Mouse (Mus musculus) megakaryocyte, adult 5-6 weeks (primary cell): ENCODE results near the gene Dnajc2. TPM values are rescaled to one million over a fixed set of nuclear protein-coding genes. Genes with fewer than 3 reads are reported as not detected.

Source experiments
- ATAC-seq: 2 replicates; pipeline ENCODE4 v1.8.0; 2016; ENCODE audit warnings: mild to moderate bottlenecking, inconsistent platforms; ENCODE audit not compliant: poor library complexity, severe bottlenecking
- total RNA-seq, 2 experiments: library from RNA; stranded (forward) in 1 of 2; stranded (reverse) in 1 of 2; fragments of 153-499, 151-499 nt in 1 of 2; fragments of 221-1000, 200-1000 nt in 1 of 2; gene quantifications; 2 replicates each; pipeline versions ENCODE4 v1.2.3 to v1.2.4; 2015 to 2017

Gene Dnajc2
- 51.2 and 64.5 TPM in 2 replicates for total RNA-seq (2015)
- 80.0 and 85.3 TPM in 2 replicates for total RNA-seq (2017)

DNA sequence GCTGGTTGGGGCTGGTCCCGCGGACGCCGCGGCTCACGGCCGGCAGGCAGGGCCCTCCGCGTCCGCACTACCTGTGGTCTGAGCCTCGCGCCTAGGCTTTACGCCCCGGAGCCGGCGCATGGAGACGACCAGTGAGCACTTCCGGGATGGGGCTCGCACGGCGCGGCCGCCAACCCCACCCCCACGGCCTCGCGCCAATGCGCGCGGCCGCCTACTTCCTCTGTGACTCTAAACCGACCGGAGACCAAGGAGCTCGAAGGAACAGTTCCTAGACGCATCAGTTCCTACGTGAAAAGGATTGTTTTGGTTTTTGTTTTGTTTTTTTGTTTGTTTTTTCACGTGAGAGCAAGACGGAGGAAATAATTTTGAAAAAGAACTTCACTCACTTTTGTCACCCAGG lies at the start of gene Dnajc2, which contains the start of gene Psmc2:
TSS of gene Dnajc2 (minus strand) at position 199 of the 400 bp plus-strand sequence.
TSS of gene Psmc2 (plus strand) at position 231 of the 400 bp plus-strand sequence.
- ATAC-seq, result peak; percentile 90

DNA sequence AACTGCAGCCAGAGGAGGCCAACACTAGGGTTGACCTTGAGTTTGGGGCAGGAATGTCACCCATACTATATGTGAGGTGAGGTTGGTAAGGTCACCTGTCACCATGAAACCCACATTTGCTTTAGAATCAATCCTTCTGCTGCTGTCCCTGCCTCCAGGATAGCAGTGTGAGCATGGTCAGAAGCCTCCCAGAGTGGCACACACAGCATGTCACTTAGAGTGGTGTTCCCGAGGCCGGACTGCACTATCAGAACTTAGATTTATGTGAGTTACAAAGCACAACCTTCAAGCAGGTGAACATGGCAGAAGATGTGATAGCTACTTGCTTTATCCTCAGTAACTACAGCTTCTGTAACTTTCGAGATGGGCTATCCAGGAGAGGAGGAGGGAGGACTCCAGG lies 46.7 kb upstream of the Dnajc2 start:
- no peak for ATAC-seq

DNA sequence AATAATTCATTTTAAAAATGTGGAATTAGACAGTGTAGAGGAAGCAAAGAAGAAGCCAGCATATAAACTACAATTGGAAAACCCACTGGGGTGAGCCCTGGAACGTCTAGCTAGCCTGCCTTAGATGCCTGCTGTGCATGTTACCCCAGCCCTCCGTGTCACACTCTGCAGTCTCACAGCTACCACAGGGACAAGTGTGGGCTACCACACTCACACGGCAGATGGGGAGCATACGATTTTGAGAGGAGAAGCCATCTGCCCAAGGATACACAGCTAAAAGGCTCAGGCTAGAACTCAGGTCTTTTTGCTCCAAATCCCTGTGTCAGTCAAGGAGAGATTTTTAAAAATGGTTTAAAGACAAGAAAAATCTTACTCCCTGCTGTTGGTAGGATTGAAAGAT lies 43.8 kb upstream of the Dnajc2 start:
- ATAC-seq, result no peak

DNA sequence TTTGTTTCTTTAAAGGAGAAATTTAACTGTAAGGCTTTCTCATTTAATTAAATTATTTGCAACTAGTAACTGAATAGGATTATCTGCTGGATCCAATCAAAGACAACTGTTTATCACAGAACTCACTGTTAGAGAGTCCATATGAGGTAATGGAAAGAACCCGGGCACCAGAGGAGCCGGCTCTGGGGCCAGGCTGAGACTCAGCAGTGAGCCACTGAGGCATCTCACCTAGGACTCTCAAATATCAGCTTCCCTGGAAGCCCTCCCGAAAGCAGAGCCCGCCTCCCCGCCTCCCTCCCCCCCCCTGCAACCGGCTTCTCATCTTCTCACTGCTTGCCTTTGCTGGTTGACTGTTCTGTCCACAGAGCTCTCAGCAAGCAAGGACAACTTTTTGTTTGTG lies 42.6 kb upstream of the Dnajc2 start:
- no peak for ATAC-seq

DNA sequence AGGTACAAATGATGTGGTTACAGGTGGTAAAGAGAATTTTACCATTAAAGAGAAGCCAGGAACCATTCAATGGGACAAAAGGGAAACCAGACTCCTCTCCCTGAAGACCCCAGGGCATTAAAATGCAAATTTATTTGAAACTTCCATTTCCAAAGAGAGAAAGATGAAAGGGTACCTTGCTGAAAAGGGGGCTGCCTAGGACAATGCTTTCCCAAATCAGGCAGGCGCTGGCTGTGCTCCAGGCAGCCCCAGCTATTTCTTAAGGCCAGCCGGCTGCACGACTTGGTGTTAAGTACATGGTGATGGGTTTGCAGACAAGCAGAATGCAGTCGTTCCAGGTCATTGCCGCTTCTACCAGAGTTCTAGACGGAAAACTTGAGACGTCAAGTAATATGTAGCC lies 41.3 kb upstream of the Dnajc2 start:
- no peak for ATAC-seq

DNA sequence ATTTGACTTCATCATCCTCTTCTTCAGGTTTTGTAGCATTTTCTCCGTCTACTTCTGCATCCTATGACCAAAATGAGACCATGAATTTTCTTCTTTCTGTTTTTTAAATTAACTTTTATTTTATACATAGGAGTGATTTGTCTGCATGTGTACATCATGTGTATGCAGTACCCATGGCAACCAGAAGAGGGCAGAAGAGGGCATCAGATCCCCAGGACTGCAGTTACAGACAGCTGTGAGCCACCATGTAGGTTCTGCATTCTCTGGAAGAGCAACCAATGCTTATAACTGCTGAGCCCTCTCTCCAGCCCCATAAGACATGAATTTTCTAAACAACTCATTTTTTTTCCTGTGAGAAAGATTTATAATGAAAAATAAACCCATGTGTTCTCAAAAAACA lies 28.9 kb upstream of the Dnajc2 start:
- peak; percentile 54 for ATAC-seq

DNA sequence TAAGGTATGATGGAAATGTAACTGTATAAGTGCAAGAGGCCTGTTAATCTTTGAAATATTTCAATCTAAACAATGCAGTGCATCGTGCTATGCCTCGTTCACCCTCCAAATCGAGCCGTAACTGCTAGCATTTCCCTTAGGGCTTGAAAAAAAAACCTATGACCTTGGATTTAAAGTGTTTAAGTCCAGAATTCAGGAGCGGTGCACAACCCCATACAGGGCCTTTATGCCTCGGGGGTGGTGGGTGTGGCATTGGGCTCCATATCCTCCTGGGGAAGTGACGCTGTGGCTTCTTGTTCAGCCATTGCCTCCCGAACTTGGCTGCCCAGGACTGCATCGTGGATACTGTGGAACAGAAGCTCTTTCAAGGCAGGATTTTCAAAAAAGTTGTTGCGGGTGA lies 25.9 kb upstream of the Dnajc2 start:
- ATAC-seq, result no peak

DNA sequence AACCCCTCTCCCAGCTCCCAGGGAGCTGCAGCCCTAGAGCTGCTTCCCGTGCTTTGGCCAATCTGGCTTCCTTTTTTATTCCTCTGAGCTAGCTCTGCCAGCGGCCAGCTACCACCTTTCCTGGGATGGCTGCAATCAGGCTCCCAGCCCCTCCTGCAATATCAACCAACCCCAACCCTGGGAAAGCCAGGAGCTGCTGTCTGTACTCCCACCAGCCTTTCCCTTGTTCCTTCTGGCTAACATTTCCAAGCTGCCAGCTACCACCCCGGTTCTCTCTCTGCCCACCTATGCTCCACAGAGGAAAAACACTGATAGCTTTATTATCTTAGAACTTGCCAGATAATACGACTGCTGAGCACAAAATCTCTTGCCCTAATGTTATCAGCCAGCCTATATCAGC lies 19.8 kb upstream of the Dnajc2 start:
- ATAC-seq, result no peak

DNA sequence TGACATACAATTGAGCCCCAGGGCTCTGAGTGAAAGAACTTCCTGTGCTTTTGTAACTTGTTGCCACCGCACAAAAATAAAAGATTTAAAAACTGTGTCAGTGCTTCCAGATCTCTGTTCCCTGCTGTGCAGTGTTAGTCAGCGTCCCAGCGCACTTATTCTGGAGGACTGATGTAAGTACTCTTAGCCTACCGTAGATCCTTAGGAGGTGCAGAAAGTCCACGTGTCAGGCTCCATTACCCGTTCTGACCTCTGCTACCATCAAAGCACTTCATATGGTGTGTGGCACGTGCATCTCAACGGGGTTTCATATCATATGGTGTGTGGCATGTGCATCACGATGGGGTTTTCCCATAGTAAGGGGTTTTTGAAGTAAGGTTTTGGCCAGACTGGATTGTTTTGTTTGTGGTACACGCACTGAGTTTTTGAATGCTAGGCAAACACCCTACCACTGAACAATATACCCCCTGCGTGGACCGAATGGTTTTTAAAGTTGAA lies 18.7 kb upstream of the Dnajc2 start:
- ATAC-seq, result no peak

DNA sequence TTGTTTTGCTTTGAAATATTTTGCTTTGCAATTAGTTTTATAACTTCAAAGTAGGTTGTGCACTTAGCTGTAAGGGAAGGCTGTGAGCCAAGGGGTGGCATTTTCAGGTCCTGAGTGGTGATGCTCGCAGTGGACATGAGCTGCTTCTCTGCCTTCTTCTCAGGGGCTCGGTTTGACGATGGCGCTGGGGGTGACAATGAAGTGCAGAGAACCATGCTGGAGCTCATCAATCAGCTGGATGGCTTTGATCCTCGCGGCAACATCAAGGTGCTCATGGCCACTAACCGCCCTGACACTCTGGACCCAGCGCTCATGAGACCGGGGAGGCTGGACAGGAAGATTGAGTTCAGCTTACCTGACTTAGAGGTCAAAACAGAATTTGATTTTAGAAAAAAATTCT lies 17.9 kb upstream of the Dnajc2 start:
- ATAC-seq, result no peak

DNA sequence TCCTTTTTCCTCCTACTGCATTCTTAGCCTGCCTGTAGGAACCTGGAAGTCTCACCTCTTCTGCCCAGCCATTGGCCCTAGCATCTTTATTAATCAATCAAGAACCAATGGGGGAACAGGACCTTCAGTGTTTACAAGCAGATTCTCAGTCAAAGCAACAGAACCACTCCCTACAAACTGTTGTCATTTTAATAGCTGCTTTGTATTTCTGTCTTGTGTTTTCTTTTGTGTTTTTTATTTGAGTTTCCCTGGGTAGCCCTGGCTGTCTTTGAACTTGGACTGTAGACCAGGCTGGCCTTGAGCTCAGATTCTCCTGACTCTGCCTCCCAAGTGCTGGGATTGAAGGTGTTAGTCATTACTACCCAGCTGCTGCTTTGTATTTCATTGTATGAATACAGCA lies 7.1 kb upstream of the Dnajc2 start:
- ATAC-seq, result no peak

DNA sequence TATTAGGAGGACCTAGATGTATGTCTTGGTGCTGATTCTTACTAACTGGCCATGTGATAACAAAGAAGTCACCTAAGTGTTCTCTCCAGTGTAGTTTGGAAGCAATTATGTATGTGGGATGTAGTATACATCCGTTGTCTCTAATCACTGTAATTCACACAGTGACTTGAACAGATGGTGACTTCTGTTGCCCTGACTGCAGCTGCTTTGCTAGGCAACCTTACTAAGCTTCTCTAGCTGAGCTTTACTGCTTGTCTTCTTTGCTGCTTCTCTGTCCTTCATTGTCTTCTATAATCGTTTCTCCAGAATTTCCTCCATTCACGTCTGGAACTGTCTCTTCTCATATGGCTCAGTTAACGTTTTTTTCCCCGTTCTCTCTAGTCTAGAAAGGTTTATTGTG lies 4.0 kb upstream of the Dnajc2 start:
- ATAC-seq, result no peak

DNA sequence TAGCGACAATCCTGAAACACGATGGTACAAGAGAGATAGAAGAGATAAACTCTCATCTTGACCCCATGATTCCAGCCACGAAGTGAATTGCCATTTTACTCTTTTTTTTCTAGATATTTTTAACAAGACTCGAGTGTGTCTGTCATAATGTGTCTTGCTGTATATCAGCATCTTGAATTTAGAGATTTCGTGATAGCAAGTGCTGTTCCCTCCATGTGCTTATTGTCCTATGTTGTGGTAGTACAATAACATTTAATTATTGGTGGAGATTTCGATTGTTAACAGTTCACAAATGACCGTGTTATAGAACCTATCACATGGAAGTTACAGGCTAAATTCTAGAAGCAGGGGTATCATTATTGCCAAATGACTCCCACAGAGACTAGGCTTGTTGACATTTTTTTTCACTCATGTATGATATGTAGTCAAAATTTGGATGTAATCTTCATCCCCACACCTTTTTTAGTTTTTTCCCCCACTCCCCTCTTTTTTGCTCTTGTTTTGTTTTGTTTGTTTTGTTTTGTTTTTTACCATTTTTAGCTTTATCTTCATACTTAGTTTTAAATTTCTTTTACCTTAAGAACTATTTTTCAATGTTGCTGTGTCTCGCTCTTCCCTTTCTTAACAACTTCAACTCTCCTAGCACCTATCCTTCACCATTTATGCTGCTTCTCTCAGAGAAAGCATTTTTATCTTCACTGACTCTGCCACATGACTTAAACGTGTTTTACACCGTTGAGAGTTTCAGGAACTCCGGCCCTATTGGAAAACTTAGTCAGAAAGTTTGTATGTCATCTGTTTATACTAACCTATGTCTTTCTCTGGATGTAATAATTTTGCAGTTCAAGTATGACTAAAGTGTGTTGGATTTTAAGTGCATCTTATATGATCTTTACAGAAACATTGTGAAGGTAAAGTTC lies 2.4 kb upstream of the Dnajc2 start:
- ATAC-seq, result no peak

DNA sequence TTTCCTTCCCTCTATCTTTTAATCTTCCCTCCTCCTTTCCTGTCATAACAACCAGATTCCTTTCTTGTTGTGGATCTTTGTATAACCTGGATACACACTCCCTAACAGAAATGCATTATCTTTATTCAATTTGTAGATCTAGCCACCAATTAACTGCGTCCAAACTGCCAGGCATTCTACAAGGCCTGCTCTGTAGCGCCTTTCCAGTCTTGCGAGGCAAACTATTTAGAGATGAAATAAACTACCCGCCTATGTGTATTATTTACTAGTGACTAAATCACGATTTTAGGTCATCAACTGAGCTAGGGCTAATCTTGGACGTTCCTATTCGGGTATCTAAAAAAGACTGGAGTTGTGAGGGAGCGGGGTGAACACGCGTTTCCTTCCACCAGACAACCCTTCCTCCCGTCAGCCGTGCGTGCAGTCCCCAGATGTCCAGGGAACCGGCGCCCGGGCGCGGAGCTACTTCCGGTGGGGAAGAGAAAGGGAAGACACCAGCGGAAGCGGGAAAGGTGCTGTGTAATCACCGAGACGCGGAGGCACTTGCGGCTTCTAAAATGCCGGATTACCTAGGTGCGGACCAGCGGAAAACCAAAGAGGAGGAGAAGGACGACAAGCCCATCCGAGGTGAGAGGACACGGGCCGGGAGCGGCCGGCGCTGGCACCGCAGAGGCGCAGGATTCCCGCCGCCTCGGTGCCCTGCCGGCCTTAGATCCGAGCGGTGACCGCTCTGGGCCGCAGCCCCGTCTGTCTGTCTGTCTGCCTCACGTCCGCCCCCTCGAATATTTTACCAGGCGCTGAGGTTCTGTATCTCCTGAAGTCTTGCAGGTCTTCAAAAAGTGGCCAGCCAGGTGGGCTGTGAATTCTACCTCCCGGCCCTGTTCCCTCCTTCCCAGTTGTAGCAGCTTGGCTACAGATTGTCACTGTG lies 1.5 kb upstream of the Dnajc2 start:
- peak; percentile 90 for ATAC-seq

DNA sequence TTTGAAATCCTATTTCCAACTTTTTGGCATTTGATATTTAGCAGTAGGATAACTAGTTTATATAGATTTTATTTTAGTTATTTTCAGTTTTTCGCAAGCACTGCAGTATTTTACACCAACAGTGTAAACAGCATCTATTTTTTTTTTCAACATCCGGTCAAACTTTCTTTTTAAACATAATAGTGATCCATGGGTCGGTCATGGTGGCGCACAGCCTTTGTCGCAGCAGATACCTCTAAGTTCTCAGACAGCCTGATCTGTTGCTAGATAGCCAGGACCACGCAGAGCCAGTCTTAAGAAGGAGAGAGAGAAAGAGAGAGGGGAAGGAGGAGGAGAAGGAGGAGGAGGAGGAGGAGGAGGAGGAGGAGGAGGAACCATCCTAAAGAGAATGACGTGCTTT lies 725 bp upstream of the Dnajc2 start:
- no peak for ATAC-seq

DNA sequence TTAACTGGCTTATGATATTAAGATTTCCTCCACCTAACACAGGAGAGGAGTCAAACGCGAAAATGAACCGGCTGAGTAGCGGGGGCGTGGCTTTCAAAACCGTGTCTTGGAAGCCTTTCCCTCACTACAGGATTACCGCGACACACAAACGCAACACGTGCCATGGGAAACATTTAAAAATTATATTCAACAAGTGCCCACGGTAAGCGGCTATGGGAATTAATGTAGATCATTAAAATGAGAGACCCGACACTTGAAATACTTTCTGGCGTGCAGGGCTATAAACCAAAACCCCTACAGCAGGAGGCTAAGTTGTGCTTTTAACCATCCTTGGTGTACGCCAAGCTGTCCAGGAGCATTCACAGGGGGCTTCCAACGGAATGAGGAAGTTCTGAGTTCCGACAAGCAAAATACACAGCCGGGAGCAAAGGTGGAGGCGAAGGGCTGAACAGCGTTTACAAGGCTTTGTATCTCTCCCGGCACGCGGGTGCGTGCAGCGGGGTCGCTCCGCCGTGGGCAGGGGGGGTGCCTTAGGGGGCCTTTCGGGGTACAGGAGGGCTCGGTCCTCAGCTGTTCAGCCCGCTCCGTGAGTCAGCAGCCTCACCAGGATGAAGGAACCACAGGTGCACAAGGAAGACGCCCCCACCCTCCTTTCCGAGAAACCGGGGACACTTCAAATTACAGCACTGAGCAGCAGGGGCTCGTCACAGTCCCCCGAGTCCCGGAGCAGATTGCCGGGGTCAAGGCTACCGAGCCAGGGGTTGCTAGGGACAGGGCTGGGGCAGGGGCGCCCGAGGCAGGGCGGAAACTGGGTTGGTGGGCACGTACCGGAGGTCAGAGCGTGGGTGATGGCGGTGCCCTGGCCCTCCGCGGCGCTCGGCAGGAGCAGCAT lies 644 bp downstream of the Dnajc2 start:
- ATAC-seq, result peak; percentile 8

DNA sequence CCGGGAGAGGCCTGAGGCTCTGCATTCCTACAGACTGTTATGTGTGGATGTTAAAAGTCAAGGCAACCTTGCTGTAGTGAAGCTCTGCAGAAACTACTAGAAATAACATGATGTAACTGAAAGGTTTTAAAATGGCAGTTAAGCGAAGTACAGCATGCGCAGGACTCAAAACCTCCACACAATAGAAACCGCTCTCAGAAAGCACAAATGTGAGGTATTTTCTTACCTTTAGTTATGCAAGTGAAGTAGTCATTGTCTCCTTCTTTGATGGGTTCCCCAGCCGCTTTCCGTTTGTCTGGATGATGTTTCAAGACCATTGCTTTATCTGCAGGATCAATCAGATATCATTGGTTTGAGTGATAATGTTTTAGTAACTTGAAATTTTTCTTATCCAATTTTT lies 8.6 kb downstream of the Dnajc2 start:
- ATAC-seq, result no peak

DNA sequence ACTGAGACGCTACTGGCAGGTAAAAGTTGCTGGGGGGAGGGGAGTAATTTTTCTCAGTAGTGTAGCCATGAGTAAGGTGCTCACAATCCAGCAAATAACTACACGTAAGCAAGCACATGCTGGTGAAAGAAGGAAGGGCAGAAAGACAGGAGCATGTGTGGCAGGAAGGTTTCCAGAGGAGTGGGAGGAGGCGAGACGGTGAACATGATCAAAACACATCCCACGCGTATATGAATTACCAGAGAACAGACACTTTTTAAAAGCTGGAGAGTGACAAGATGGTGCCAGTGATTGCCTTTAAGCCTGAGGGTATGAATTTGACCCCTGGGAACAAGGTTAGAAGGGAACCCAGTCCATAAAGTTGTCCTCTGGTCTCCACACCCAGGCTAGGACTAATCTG lies 15.2 kb downstream of the Dnajc2 start:
- no peak for ATAC-seq

DNA sequence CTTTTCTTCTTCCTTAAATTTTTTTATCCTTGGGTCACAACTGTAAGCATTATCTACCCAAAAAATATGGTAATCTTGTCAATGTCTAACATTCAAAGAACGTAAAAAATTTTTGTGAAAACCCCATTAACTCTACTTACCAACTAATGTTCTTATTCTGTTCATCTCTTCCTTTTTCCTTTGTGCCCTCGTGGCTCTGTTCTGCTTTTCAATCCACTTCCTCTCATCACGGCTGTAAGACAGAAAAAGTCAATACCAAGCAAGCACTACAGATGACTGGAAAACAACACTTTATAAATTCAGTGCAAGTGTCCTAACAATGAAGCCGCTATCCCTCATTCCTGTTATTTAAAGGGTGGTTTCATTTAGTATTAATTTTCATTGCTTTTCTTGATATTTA lies 16.5 kb downstream of the Dnajc2 start:
- ATAC-seq, result 0 out of 2 replicates have a peak, but pooled peaks have one; percentile 45

DNA sequence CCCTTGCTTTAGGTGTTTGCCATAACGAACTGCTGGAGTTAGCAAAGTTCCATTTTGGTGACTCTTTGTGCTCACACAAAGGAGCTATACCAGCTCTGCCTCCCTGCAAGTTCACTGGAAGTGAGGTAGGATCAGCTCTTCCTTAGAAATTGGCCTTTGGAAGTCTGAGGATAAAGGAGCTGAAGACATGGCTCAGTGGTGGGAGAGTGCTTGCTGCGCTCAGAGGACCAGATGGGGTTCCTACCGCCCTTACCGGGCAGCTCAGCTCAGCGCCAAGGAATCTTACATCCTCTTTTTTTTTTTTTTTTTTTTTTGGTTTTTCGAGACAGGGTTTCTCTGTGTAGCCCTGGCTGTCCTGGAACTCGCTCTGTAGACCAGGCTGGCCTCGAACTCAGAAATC lies 39.1 kb downstream of the Dnajc2 start:
- ATAC-seq, result no peak
